Mouse (Mus musculus): Measurements from ENCODE around the gene Gm10721.
"Not testable (repeated sequence)": the region's sequence is repeated elsewhere in the genome, so short reads cannot be mapped to it uniquely, and the experiment has no call there.

DNA sequence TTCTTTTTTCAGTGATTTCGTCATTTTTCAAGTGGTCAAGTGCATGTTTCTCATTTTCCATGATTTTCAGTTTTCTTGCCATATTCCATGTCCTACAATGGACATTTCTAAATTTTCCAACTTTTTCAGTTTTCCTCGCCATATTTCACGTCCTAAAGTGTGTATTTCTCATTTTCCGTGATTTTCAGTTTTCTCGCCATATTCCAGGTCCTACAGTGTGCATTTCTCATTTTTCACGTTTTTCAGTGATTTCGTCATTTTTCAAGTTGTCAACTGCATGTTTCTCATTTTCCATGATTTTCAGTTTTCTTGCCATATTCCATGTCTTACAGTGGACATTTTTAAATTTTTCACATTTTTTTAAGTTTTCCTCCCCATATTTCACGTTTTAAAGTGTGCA lies 6.3 kb upstream of the Gm10721 start:
- not testable (repeated sequence) for TF ChIP-seq CTCF (IDR thresholded peaks at IDR 0.05; ENCODE audit: borderline replicate concordance, extremely low read depth, insufficient read depth, insufficient read length); POLR2A (IDR thresholded peaks at IDR 0.05; ENCODE audit: borderline replicate concordance, extremely low read depth, insufficient read depth, insufficient read length, poor library complexity, severe bottlenecking)
